Mouse (Mus musculus) heart, embryonic 11.5 days (tissue): ENCODE data around the gene Lzts3. TPM values are rescaled to one million over a fixed set of nuclear protein-coding genes. Genes with fewer than 3 reads are reported as not detected.

Experiments
- polyA plus RNA-seq: library from polyadenylated mRNA; unstranded; fragments of >200 nt; fragmentation: Nextera tagmentation; extraction: Ambion mirVana; gene quantifications from 2 replicates; pipeline ENCODE4 v1.2.1, GENCODE M21; 2014

Lzts3 gene
- polyA plus RNA-seq, 1 experiment from 2014 or later = 0.69 TPM

Other genes with a start within 250 kb of the Lzts3 start
- 27.0 and 31.2 TPM in 2 replicates for gene Cpxm1, start 245.2 kb downstream of the Lzts3 start, polyA plus RNA-seq
- not detected in 2 replicates for gene Gm28372, start 237.6 kb downstream of the Lzts3 start, polyA plus RNA-seq
- gene 1700020A23Rik, start 237.5 kb downstream of the Lzts3 start, polyA plus RNA-seq = not detected in 2 replicates
- gene Tmem239, start 236.3 kb downstream of the Lzts3 start, polyA plus RNA-seq = not detected in 2 replicates
- 45.1 and 52.0 TPM in 2 replicates for gene Vps16, start 218.5 kb downstream of the Lzts3 start, polyA plus RNA-seq
- gene Pced1a, start 218.1 kb downstream of the Lzts3 start, polyA plus RNA-seq = 7.4 and 7.9 TPM in 2 replicates
- gene Ptpra, start 192.5 kb downstream of the Lzts3 start, polyA plus RNA-seq = 72.9 and 79.7 TPM in 2 replicates
- gene Mrps26, start 79.1 kb downstream of the Lzts3 start, polyA plus RNA-seq = 78.4 and 79.9 TPM in 2 replicates
- not detected in 2 replicates for gene Oxt, start 66.6 kb downstream of the Lzts3 start, polyA plus RNA-seq
- gene Avp, start 60.2 kb downstream of the Lzts3 start, polyA plus RNA-seq = 1.1 and 1.3 TPM in 2 replicates
- 18.8 and 19.7 TPM in 2 replicates for gene Fastkd5, start 12.8 kb downstream of the Lzts3 start, polyA plus RNA-seq
- 8.9 and 10.4 TPM in 2 replicates for gene Ubox5, start 12.8 kb downstream of the Lzts3 start, polyA plus RNA-seq
- 41.3 and 44.7 TPM in 2 replicates for gene Ddrgk1, start 21.9 kb upstream of the Lzts3 start, polyA plus RNA-seq
- gene Itpa, start 24.8 kb upstream of the Lzts3 start, polyA plus RNA-seq = 88.7 and 91.0 TPM in 2 replicates
- 0.17 and 0.32 TPM in 2 replicates for gene Slc4a11, start 54.7 kb upstream of the Lzts3 start, polyA plus RNA-seq